Mouse (Mus musculus): ENCODE measurements around the gene Rarb. TPM values are rescaled to one million over a fixed set of nuclear protein-coding genes. Genes with fewer than 3 reads are reported as not detected.

The Rarb gene
- polyA plus RNA-seq, 1 experiment from 2014 or later = 31.2 TPM

GRCm38 (mm10) chr14:16522852-16523251 lies 296.1 kb downstream of the Rarb start:
- Histone ChIP-seq H3K4me1 (ENCODE audit: insufficient read depth, low read length) (peaks cover 14% of the 10 kb centered on the region), H3K36me3 (ENCODE audit: insufficient read depth, low read length) (peaks cover 8% of the 10 kb centered on the region), H3K4me2 (replicated peaks; ENCODE audit: low read depth, low read length) (no peak overlapping the region), H3K9me3 (ENCODE audit: low read length) (0 out of 2 replicates have a peak, but pooled peaks cover 3% of the 10 kb centered on the region), H3K27ac (ENCODE audit: low read length) (no peak overlapping the region), H3K9ac (replicated peaks; ENCODE audit: low read length) (no peak overlapping the region), H3K4me3 (ENCODE audit: low read length) (no peak overlapping the region), H3K27me3 (ENCODE audit: insufficient read depth, low read length) (no peaks in the 10 kb centered on the region)
- WGBS = 39% methylated on average over 3 of the region's 3 CpGs
- ATAC-seq (ENCODE audit: low FRiP score, low TSS enrichment) = no peak

GRCm38 (mm10) chr14:16519588-16520167 lies 299.3 kb downstream of the Rarb start:
- Histone ChIP-seq H3K9me3 (ENCODE audit: low read length) (no peaks in the 10 kb centered on the region), H3K27me3 (ENCODE audit: insufficient read depth, low read length) (no peaks in the 10 kb centered on the region), H3K4me1 (ENCODE audit: insufficient read depth, low read length) (peaks cover 11% of the 10 kb centered on the region), H3K9ac (replicated peaks; ENCODE audit: low read length) (no peak overlapping the region), H3K4me2 (replicated peaks; ENCODE audit: low read depth, low read length) (no peak overlapping the region), H3K36me3 (ENCODE audit: insufficient read depth, low read length) (no peaks in the 10 kb centered on the region), H3K27ac (ENCODE audit: low read length) (no peak overlapping the region), H3K4me3 (ENCODE audit: low read length) (no peak overlapping the region)
- WGBS = 55% methylated on average over 8 of the region's 8 CpGs
- ATAC-seq (ENCODE audit: low FRiP score, low TSS enrichment) = no peak

GRCm38 (mm10) chr14:16517958-16518357 lies 301.0 kb downstream of the Rarb start:
- no peak for ATAC-seq (ENCODE audit: low FRiP score, low TSS enrichment)
- Histone ChIP-seq H3K9ac (replicated peaks; ENCODE audit: low read length) (no peak overlapping the region), H3K9me3 (ENCODE audit: low read length) (no peaks in the 10 kb centered on the region), H3K27ac (ENCODE audit: low read length) (no peak overlapping the region), H3K36me3 (ENCODE audit: insufficient read depth, low read length) (no peaks in the 10 kb centered on the region), H3K4me3 (ENCODE audit: low read length) (no peak overlapping the region), H3K27me3 (ENCODE audit: insufficient read depth, low read length) (no peaks in the 10 kb centered on the region), H3K4me2 (replicated peaks; ENCODE audit: low read depth, low read length) (no peak overlapping the region), H3K4me1 (ENCODE audit: insufficient read depth, low read length) (peaks cover 11% of the 10 kb centered on the region)

GRCm38 (mm10) chr14:16515731-16516130 lies 303.2 kb downstream of the Rarb start:
- no peak overlapping the region for H3K4me2 ChIP-seq (replicated peaks; ENCODE audit: low read depth, low read length)
- H3K9me3 ChIP-seq (ENCODE audit: low read length) = no peaks in the 10 kb centered on the region
- no peaks in the 10 kb centered on the region for H3K27me3 ChIP-seq (ENCODE audit: insufficient read depth, low read length)
- no peak overlapping the region for H3K27ac ChIP-seq (ENCODE audit: low read length)
- WGBS = 30% methylated on average over 3 of the region's 3 CpGs
- no peak overlapping the region for H3K4me3 ChIP-seq (ENCODE audit: low read length)
- H3K36me3 ChIP-seq (ENCODE audit: insufficient read depth, low read length) = no peaks in the 10 kb centered on the region
- H3K4me1 ChIP-seq (ENCODE audit: insufficient read depth, low read length) = peaks cover 11% of the 10 kb centered on the region
- H3K9ac ChIP-seq (replicated peaks; ENCODE audit: low read length) = no peak overlapping the region
- no peak for ATAC-seq (ENCODE audit: low FRiP score, low TSS enrichment)

- no peak overlapping the region for H3K27ac ChIP-seq (ENCODE audit: low read length)
These were observed 308.4 kb downstream of the Rarb start for GRCm38 (mm10) chr14:16510574-16510973.

GRCm38 (mm10) chr14:16509825-16510224 lies 309.1 kb downstream of the Rarb start:
- Histone ChIP-seq H3K27ac (ENCODE audit: low read length) (no peak overlapping the region), H3K9me3 (ENCODE audit: low read length) (no peaks in the 10 kb centered on the region), H3K4me2 (replicated peaks; ENCODE audit: low read depth, low read length) (no peak overlapping the region), H3K9ac (replicated peaks; ENCODE audit: low read length) (no peak overlapping the region), H3K27me3 (ENCODE audit: insufficient read depth, low read length) (no peaks in the 10 kb centered on the region), H3K4me3 (ENCODE audit: low read length) (no peak overlapping the region), H3K36me3 (ENCODE audit: insufficient read depth, low read length) (peaks cover 20% of the 10 kb centered on the region), H3K4me1 (ENCODE audit: insufficient read depth, low read length) (0 out of 2 replicates have a peak, but pooled peaks cover 3% of the 10 kb centered on the region)
- ATAC-seq (ENCODE audit: low FRiP score, low TSS enrichment) = no peak
- WGBS = 54% methylated on average over 4 of the region's 4 CpGs

More at GRCm38 (mm10) chr14:16510574-16510973, 308.4 kb downstream of the Rarb start:
- peaks cover 20% of the 10 kb centered on the region for H3K36me3 ChIP-seq (ENCODE audit: insufficient read depth, low read length)
- H3K4me1 ChIP-seq (ENCODE audit: insufficient read depth, low read length) = 0 out of 2 replicates have a peak, but pooled peaks cover 3% of the 10 kb centered on the region
- H3K4me2 ChIP-seq (replicated peaks; ENCODE audit: low read depth, low read length) = no peak overlapping the region
- no peak overlapping the region for H3K9ac ChIP-seq (replicated peaks; ENCODE audit: low read length)
- no peaks in the 10 kb centered on the region for H3K27me3 ChIP-seq (ENCODE audit: insufficient read depth, low read length)
- WGBS = 32% methylated on average over 4 of the region's 4 CpGs
- H3K4me3 ChIP-seq (ENCODE audit: low read length) = no peak overlapping the region
- ATAC-seq (ENCODE audit: low FRiP score, low TSS enrichment) = peak; percentile 27; the same call in 1 of the 2 replicates
- no peaks in the 10 kb centered on the region for H3K9me3 ChIP-seq (ENCODE audit: low read length)

GRCm38 (mm10) chr14:16508760-16509159 lies 310.2 kb downstream of the Rarb start:
- Histone ChIP-seq H3K4me1 (ENCODE audit: insufficient read depth, low read length) (0 out of 2 replicates have a peak, but pooled peaks cover 3% of the 10 kb centered on the region), H3K36me3 (ENCODE audit: insufficient read depth, low read length) (peaks cover 20% of the 10 kb centered on the region), H3K4me2 (replicated peaks; ENCODE audit: low read depth, low read length) (no peak overlapping the region), H3K27me3 (ENCODE audit: insufficient read depth, low read length) (no peaks in the 10 kb centered on the region), H3K9me3 (ENCODE audit: low read length) (no peaks in the 10 kb centered on the region), H3K9ac (replicated peaks; ENCODE audit: low read length) (no peak overlapping the region), H3K27ac (ENCODE audit: low read length) (no peak overlapping the region), H3K4me3 (ENCODE audit: low read length) (no peak overlapping the region)
- WGBS = 90% methylated on average over 7 of the region's 7 CpGs
- no peak for ATAC-seq (ENCODE audit: low FRiP score, low TSS enrichment)

- no peak for ATAC-seq (ENCODE audit: low FRiP score, low TSS enrichment)
- WGBS = 40% methylated on average over 2 of the region's 2 CpGs
- 0 out of 2 replicates have a peak, but pooled peaks cover 2% of the 10 kb centered on the region for H3K4me1 ChIP-seq (ENCODE audit: insufficient read depth, low read length)
- H3K9ac ChIP-seq (replicated peaks; ENCODE audit: low read length) = no peak overlapping the region
- H3K4me3 ChIP-seq (ENCODE audit: low read length) = no peak overlapping the region
- no peak overlapping the region for H3K4me2 ChIP-seq (replicated peaks; ENCODE audit: low read depth, low read length)
- peaks cover 3% of the 10 kb centered on the region; the same call in 1 of the 2 replicates for H3K9me3 ChIP-seq (ENCODE audit: low read length)
- H3K36me3 ChIP-seq (ENCODE audit: insufficient read depth, low read length) = no peaks in the 10 kb centered on the region
- H3K27ac ChIP-seq (ENCODE audit: low read length) = no peak overlapping the region
- H3K27me3 ChIP-seq (ENCODE audit: insufficient read depth, low read length) = no peaks in the 10 kb centered on the region
These were observed 321.7 kb downstream of the Rarb start for GRCm38 (mm10) chr14:16497226-16497661.

- WGBS = 58% methylated on average over 8 of the region's 8 CpGs
- Histone ChIP-seq H3K4me1 (ENCODE audit: insufficient read depth, low read length) (peaks cover 21% of the 10 kb centered on the region), H3K9me3 (ENCODE audit: low read length) (no peaks in the 10 kb centered on the region), H3K27ac (ENCODE audit: low read length) (0 out of 2 replicates have a peak overlapping the region, but pooled peaks have one; percentile 24), H3K9ac (replicated peaks; ENCODE audit: low read length) (no peak overlapping the region), H3K4me2 (replicated peaks; ENCODE audit: low read depth, low read length) (no peak overlapping the region), H3K36me3 (ENCODE audit: insufficient read depth, low read length) (no peaks in the 10 kb centered on the region), H3K4me3 (ENCODE audit: low read length) (no peak overlapping the region), H3K27me3 (ENCODE audit: insufficient read depth, low read length) (no peaks in the 10 kb centered on the region)
- peak; percentile 72; the same call in 1 of the 2 replicates for ATAC-seq (ENCODE audit: low FRiP score, low TSS enrichment)
These were observed 335.1 kb downstream of the Rarb start for GRCm38 (mm10) chr14:16483656-16484380.

GRCm38 (mm10) chr14:16480621-16481020 lies 338.3 kb downstream of the Rarb start:
- ATAC-seq (ENCODE audit: low FRiP score, low TSS enrichment) = no peak
- H3K9ac ChIP-seq (replicated peaks; ENCODE audit: low read length) = no peak overlapping the region
- no peak overlapping the region for H3K4me2 ChIP-seq (replicated peaks; ENCODE audit: low read depth, low read length)
- no peak overlapping the region for H3K4me3 ChIP-seq (ENCODE audit: low read length)
- H3K36me3 ChIP-seq (ENCODE audit: insufficient read depth, low read length) = no peaks in the 10 kb centered on the region
- peaks cover 21% of the 10 kb centered on the region for H3K4me1 ChIP-seq (ENCODE audit: insufficient read depth, low read length)
- no peak overlapping the region for H3K27ac ChIP-seq (ENCODE audit: low read length)
- H3K9me3 ChIP-seq (ENCODE audit: low read length) = no peaks in the 10 kb centered on the region
- no peaks in the 10 kb centered on the region for H3K27me3 ChIP-seq (ENCODE audit: insufficient read depth, low read length)
- 52% methylated on average over 6 of the region's 6 CpGs for WGBS
